Mouse (Mus musculus) kidney, adult 11 months (tissue): Measurements from ENCODE around the gene Ncapd3.

ENCODE experiments used
- DNase-seq: peaks from one replicate; pipeline ENCODE4 v3.0.0; 2022

The Ncapd3 gene

DNA sequence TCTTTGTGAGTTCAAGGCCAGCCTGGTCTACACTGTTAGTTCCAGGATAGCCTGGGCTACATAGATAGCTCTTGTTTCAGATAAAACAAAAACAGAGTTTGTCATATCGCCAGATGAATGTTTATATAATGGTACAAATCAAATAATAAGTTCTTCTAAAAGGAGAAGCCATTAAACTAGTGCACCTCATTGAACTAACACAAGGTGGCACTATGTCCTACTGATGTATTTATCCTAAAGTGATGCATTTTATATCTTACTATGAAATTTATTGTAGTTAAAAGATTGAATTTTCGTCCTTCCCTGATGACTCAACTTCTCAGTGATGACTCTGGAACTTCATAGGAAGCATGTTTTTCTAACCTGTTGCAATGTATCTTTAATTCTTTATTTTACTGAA lies 19.5 kb downstream of the Ncapd3 start:
- DNase-seq = no peak

GRCm38 (mm10) chr9:27058341-27058740 lies 28.4 kb downstream of the Ncapd3 start:
- no peak for DNase-seq

DNA sequence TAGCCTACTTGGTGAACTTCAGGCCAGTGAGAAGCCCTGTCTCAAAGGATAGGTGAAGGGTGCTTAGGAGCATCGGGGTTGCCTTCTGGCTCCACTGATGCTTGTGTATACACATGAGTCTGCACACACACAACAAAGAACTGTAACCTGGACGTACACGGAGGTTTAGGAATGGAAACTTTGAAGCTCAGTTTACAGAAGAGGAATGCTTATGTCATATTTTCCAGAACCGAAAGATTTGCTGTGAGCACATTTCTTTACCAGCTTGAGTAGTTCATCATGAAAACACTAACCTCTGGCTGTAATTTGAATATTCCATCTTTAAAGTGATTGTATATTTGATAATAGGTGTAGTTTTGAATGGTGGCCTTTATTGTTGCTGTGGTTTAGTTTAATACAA lies 40.9 kb downstream of the Ncapd3 start:
- no peak for DNase-seq

DNA sequence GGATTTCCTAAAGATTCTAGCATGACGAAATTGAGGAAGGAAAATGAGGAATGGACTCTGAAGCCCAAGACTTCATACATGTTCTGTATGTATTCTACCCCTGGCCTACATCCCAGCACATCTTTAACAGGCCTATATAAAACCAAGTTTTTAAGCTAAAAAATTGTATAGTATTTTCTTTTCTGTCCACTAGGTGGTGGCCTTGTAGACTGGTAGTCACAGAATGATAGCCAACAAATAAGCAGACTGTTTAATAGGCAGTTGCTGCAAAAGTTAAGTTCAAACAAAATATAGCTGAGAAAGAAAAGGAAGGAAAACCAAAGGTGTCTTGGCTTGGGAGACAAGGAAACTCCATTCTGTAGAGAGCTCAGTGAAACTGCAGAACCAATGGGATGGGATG lies 44.7 kb downstream of the Ncapd3 start:
- no peak for DNase-seq

GRCm38 (mm10) chr9:27075812-27076211 lies 45.8 kb downstream of the Ncapd3 start:
- no peak for DNase-seq

DNA sequence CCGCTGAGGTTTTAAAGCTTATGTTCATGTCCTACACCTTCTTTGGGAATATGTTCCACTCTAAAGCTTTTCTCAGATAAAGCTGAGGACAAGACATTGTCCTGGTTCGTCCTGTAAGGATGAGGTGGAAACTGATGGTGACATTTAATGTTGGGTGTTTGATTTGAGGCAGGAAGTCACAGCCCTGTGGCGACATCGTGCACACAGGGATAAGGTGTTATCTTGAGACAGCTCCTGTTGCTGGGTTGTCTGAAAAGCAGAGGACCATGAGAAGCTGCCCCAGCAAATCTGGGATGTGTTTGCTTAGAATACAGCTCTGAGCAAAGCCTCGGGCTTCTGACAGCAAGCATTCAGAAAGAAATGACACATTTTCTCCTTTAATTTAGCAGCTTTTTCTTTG lies 56.3 kb downstream of the Ncapd3 start:
- no peak for DNase-seq

- no peak for DNase-seq
These were observed 57.4 kb downstream of the Ncapd3 start for GRCm38 (mm10) chr9:27087402-27087801.

GRCm38 (mm10) chr9:27090134-27090533 lies 60.2 kb downstream of the Ncapd3 start:
- DNase-seq = no peak

GRCm38 (mm10) chr9:27090801-27091775 lies 61.1 kb downstream of the Ncapd3 start:
- no peak for DNase-seq

GRCm38 (mm10) chr9:27092916-27093315 lies 62.9 kb downstream of the Ncapd3 start:
- no peak for DNase-seq

DNA sequence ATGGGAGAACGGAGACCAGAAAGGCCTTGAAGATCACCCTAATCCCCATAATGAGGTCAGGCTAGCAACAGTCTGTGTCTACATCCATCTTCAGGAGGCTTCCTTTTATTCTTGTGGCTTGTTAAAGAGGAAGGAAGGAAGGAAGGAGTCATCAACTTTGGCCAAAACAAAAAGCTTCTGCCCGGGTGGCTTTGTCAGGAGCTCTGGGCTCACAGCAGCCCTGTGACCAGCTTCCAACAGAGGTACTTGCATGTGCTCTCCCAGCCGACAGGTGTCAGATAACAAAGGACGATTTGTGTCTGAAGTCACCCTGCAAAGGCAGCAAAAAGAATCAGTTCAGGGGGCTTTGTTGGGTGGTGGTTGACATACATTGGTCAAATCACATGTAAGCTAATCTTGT lies 68.1 kb downstream of the Ncapd3 start:
- DNase-seq = peak; percentile 33

- no peak for DNase-seq
These were observed 68.6 kb downstream of the Ncapd3 start for GRCm38 (mm10) chr9:27098557-27098956.

DNA sequence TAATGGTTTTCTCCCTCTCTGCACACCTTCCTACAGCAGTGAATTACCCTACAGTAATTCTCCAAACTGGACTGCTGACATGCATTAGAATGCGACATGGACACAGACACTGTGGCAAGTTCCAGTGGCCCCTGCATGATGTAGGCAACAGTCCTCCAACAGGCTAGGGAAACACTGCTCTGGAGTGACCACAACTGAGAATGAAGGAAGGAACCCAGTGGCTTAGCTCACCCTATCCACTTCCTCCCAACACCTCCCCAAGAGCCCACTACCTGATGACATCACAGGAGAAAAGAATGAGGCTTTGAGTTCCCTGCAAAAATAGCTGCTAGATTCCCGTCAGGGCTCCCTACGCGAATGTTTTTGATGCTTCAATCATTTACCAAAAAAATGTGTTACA lies 69.5 kb downstream of the Ncapd3 start:
- DNase-seq = no peak

DNA sequence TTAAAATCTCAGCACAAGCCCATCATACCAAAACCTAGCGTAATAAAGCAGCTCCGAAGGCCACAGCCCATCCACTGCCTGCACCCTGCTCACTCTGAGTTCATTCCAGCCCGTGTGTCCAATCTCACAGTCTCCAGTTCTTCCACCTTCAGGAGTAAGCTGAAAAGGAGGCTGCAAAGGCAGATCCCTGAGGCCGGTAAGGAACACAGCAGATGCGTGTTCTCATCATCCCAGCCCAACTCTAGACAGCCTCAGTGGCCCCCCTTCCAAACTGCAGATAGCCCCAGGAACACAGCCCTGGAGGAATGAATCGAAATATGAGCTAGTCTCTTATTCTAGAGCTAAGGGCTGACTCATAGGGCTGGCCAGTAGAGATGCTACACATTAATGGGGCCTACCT lies 71.5 kb downstream of the Ncapd3 start:
- DNase-seq = no peak

- DNase-seq = peak; percentile 22
These were observed 76.1 kb downstream of the Ncapd3 start for GRCm38 (mm10) chr9:27106081-27106480.

DNA sequence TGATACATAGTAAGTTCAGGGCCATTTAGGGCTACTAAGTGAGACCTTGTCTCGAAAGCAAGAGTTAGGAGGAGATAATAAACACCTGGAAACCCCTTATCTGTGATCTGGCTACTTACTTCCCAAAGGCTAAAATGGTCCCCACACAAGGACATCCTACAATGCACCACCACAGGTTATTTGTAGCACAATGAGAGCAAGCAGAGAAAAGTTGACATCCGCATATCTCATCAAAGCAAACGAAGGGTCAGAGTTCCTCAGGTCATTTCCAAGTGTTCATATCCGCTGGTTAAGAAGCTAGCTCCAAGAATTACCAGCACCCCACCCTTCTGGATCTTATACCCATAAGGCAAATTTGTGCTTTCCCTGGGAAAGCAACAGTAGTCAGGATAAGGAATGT lies 78.5 kb downstream of the Ncapd3 start:
- peak; percentile 41 for DNase-seq

DNA sequence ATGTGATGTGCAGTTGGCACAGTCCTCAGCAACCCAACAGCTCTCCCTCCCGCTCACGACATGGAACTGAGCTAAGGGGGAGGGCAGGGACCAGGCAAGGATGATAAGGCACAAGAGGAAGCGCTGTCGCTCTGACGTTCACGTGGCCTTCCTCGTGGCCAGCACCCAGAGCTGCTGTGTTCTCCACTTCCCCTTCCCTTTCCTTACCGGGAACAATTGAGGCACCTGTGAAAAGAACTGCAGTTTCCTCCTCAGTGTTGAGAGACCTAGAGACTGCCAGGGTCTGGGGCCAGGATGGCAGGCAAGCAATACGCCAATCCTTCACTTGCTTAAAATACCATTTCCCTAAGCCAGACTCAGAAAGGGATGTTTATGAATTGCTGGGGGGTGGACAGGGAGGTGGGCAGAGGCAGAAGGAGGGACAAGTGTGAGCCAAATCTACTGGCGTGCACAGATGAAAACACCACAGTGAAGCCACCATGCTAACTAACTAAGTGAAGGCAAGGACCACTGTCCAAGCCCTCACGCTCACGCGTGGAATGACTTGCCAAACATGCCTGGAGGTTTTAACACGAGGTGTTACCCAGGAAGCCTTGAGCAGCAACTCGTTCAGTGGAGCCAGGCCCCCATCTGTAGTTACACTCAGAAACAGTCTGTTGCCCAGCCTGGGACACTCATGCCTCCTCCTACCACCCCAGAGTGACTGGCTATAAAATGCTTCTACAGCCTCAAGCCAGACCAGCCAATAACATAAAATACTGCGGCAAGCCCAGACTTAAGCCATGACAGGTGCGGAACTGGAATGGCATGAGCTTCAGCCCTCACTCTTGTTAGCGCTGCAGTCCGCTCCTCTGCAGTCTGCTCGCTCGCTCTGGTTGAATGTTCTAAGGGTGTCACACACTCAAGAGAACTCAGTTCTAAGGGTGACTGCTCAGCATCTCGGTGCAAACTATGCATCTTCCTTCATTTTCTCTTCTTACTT lies 79.8 kb downstream of the Ncapd3 start:
- peak; percentile 88 for DNase-seq

DNA sequence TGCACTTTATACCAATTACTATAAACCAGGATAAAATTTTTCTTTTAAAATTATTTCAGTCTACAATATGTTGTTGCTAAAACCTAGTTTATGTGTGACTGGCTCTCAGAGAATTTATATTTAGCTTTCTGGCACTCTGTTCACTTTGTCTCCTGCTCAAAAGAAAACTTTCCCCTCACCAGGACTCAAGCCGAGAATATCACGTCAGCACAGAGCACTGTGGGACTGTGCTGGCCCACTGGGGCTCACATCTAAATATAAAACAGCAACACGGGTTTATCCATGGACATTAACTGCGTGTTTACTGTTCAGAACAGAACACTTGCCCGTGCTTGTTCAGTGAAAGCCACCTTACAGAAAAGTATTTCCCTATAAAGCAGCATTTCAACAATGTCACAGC lies 80.7 kb downstream of the Ncapd3 start:
- no peak for DNase-seq

DNA sequence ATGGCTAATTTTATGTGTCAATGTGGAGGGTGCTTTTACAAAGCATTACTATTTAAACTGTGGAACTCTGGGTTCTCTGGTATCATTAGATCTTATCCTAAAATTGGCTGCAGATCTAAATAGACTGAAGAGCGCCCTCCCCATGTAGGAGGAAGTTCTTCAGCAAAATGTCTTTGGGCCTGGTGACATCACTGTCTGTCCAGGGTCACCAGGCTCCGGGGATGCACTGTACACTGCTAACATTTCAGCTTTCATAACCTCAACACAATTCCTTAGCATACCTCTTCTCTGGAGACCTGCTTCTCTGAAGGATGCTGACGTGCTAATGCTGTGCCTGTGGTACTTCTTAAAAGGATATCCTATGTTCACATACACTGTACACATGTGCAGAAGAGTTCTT lies 81.8 kb downstream of the Ncapd3 start:
- no peak for DNase-seq

- no peak for DNase-seq
These were observed 91.3 kb downstream of the Ncapd3 start for GRCm38 (mm10) chr9:27121254-27121653.

GRCm38 (mm10) chr9:27122076-27122475 lies 92.1 kb downstream of the Ncapd3 start:
- DNase-seq = no peak

DNA sequence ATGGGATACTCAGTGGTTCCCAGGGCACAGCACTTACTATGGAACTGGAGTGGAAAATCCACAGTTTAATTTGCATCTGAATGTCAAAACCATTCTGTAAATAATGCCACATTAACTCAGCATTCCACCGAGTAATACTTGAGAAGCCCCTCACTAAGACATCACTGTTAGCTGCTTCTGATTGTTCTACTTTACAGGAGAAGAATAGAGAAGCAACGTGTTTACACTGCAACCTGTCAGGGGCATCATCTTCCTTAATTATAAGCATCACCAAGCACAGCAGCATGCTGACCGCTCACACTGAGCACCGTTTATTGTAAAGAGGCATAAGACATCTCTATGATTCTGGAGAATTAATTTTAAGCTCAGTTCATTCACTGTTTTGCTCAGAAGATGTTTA lies 93.0 kb downstream of the Ncapd3 start:
- DNase-seq = no peak

DNA sequence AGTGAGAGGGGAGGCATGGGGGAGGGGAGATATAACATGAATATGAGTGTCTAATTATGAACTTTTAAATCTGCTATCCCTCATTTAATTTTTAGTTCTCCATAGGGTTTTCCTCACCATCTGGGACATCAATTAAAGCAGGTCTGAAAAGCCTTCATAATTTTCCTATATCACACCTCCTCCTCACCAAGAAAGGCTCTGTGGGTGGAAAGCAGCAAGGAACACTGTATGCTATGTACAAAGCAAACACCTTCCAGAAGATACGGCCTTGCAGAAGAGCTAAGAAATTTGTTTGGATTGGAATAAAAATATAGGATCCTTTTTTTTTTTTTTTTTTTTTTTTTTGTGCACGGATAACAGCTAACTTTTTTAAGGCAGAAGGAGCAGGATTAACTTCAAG lies 94.0 kb downstream of the Ncapd3 start:
- no peak for DNase-seq

GRCm38 (mm10) chr9:27125450-27125849 lies 95.5 kb downstream of the Ncapd3 start:
- no peak for DNase-seq
